Mouse (Mus musculus): ENCODE measurements around the gene Arhgap15.

DNA sequence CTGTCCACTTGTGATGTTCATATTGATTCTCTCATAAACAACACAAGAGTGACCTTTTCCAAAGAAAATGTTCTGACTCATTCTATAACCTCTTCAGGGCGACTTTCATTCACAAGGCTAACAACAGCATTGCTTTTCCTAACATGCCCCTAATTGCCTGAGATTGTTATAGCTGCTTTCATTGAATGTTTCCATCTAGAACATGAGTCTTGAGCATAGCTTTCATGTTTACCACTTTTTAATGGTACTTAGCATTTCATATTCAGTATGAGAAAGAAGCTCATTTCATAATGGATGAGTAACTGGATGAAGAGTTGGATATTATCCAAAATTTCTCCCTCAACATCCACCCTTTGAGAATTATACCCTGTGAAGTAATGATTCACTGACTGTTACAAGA lies 403.7 kb downstream of the Arhgap15 start:
- TF ChIP-seq POLR2A (IDR thresholded peaks at IDR 0.05; ENCODE audit: control insufficient read depth, extremely low read depth, insufficient read depth, low read length, poor library complexity), result no peak
- no peak for TF ChIP-seq CTCF (IDR thresholded peaks at IDR 0.05; ENCODE audit: borderline replicate concordance, control insufficient read depth, extremely low read depth, insufficient read depth, low read length, poor library complexity)
